In the genomic region with DNA sequence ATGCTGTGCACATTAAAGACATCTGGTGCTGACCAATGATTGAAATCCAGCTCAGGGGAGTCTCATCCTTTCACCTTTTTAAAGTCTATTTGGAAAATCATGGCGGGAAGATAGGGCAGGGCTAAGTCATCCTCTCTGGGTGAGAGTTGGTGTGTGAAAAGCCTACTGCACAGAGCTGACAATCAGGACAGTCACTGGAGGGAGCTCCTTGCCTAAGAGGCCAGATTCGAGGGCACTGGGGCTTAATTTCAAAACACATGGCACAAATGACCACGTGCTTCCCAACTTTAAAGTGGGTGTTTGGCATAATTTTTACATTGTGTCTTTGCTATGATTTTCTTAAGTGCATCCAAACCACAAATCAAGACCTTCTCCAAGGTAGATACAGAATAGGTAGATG, we compare ENCODE assay signal across 18 mouse cellular contexts.
DNase-seq lines count a peak whose midpoint lies in the region; ATAC-seq and TF ChIP-seq lines count a peak whose summit lies in the region.
"Had no signal": no experiment of that assay in that cellular context is flagged by ENCODE, and none has a peak within 500 bp of the region (broad histone marks: within the 10 kb centered on the region; RNA-seq: fewer than 3 reads in every experiment).

No protein-coding gene starts in this region.

- no peaks in the 10 kb centered on the region for H3K27me3 ChIP-seq in heart, embryonic 12.5 days (replicated peaks)
- H3K27me3 ChIP-seq in kidney, adult 2 months (replicated peaks; ENCODE audit: control insufficient read depth, insufficient read depth, low read length) = no peaks in the 10 kb centered on the region
- no peaks in the 10 kb centered on the region for H3K27me3 ChIP-seq in midbrain, embryonic 14.5 days (ENCODE audit: control insufficient read depth, insufficient read depth, low read length)
- H3K27me3 ChIP-seq in midbrain, embryonic 16.5 days (ENCODE audit: control insufficient read depth, insufficient read depth, low read depth, low read length) = no peaks in the 10 kb centered on the region
- no peaks in the 10 kb centered on the region for H3K27me3 ChIP-seq in stomach, postnatal 0 days (ENCODE audit: control insufficient read depth, insufficient read depth, low read length)
- H3K27me3 ChIP-seq: kidney, embryonic 15.5 days; midbrain, embryonic 13.5 days had no signal

- TF ChIP-seq CTCF in kidney, adult 2 months (conservative IDR thresholded peaks at IDR 0.05; ENCODE audit: insufficient read depth, insufficient read length, low read depth, low read length) = peak; percentile 31; the same call in 1 of the 2 replicates
- TF ChIP-seq CTCF in stomach, postnatal 0 days (IDR thresholded peaks at IDR 0.05; ENCODE audit: low read depth) = 0 out of 2 replicates have a peak, but pooled peaks have one; percentile 29

- no peak overlapping the region for H3K4me3 ChIP-seq in heart, embryonic 12.5 days
- H3K4me3 ChIP-seq in kidney, adult 2 months (ENCODE audit: insufficient read depth, low read depth, low read length) = no peak overlapping the region
- H3K4me3 ChIP-seq in midbrain, embryonic 14.5 days (replicated peaks; ENCODE audit: low read depth, low read length) = no peak overlapping the region
- H3K4me3 ChIP-seq in midbrain, embryonic 16.5 days (ENCODE audit: low read depth, low read length) = no peak overlapping the region
- H3K4me3 ChIP-seq in stomach, postnatal 0 days (ENCODE audit: low read depth, low read length) = no peak overlapping the region
- H3K4me3 ChIP-seq: erythroblast, embryonic 14.5 days; heart, embryonic 10.5 days; kidney, embryonic 15.5 days; left cerebral cortex, adult 2 months; midbrain, embryonic 13.5 days had no signal

- no peak overlapping the region for H3K27ac ChIP-seq in heart, embryonic 12.5 days (ENCODE audit: poor library complexity, severe bottlenecking)
- H3K27ac ChIP-seq in kidney, adult 2 months (ENCODE audit: insufficient read depth, low read depth, low read length) = no peak overlapping the region
- no peak overlapping the region for H3K27ac ChIP-seq in midbrain, embryonic 14.5 days (replicated peaks; ENCODE audit: low read depth, low read length)
- H3K27ac ChIP-seq in midbrain, embryonic 16.5 days (ENCODE audit: low read length) = no peak overlapping the region
- no peak overlapping the region for H3K27ac ChIP-seq in stomach, postnatal 0 days (replicated peaks)
- H3K27ac ChIP-seq: heart, embryonic 10.5 days; kidney, embryonic 15.5 days; left cerebral cortex, adult 2 months had no signal

- peaks cover 39% of the 10 kb centered on the region for H3K4me1 ChIP-seq in heart, embryonic 12.5 days (replicated peaks)
- no peaks in the 10 kb centered on the region; the same call in 1 of the 2 replicates for H3K4me1 ChIP-seq in kidney, adult 2 months (ENCODE audit: control insufficient read depth, insufficient read depth, low read length)
- peaks cover 19% of the 10 kb centered on the region for H3K4me1 ChIP-seq in midbrain, embryonic 14.5 days (ENCODE audit: control insufficient read depth, insufficient read depth, low read length)
- 0 out of 2 replicates have a peak, but pooled peaks cover 5% of the 10 kb centered on the region for H3K4me1 ChIP-seq in midbrain, embryonic 16.5 days (ENCODE audit: control insufficient read depth, insufficient read depth, low read length)
- H3K4me1 ChIP-seq in stomach, postnatal 0 days (replicated peaks; ENCODE audit: control insufficient read depth, insufficient read depth) = no peaks in the 10 kb centered on the region
- H3K4me1 ChIP-seq: kidney, embryonic 15.5 days had no signal

- no peak overlapping the region for H3K9ac ChIP-seq in heart, embryonic 12.5 days
- no peak overlapping the region for H3K9ac ChIP-seq in midbrain, embryonic 14.5 days (replicated peaks; ENCODE audit: low read length)
- H3K9ac ChIP-seq in midbrain, embryonic 16.5 days (ENCODE audit: low read depth, low read length) = no peak overlapping the region
- no peak overlapping the region for H3K9ac ChIP-seq in stomach, postnatal 0 days (ENCODE audit: low read length)
- H3K9ac ChIP-seq: kidney, embryonic 15.5 days; lung, embryonic 14.5 days; midbrain, embryonic 13.5 days had no signal

- no peaks in the 10 kb centered on the region for H3K9me3 ChIP-seq in heart, embryonic 12.5 days (replicated peaks)
- no peaks in the 10 kb centered on the region for H3K9me3 ChIP-seq in midbrain, embryonic 14.5 days (ENCODE audit: control insufficient read depth, low read length)
- no peaks in the 10 kb centered on the region for H3K9me3 ChIP-seq in midbrain, embryonic 16.5 days (replicated peaks; ENCODE audit: control insufficient read depth, low read length, poor library complexity, severe bottlenecking)
- no peaks in the 10 kb centered on the region for H3K9me3 ChIP-seq in stomach, postnatal 0 days (ENCODE audit: control insufficient read depth, low read length)
- H3K9me3 ChIP-seq: heart, embryonic 10.5 days; kidney, embryonic 15.5 days; midbrain, embryonic 13.5 days had no signal

- TF ChIP-seq EP300 in stomach, postnatal 0 days (optimal IDR thresholded peaks at IDR 0.05) = no peak

- 59% methylated on average over 3 of the region's 3 CpGs for WGBS in heart, embryonic 12.5 days
- 56% methylated on average over 3 of the region's 3 CpGs for WGBS in kidney, adult 2 months
- WGBS in midbrain, embryonic 14.5 days = 57% methylated on average over 3 of the region's 3 CpGs
- WGBS in midbrain, embryonic 16.5 days = 51% methylated on average over 3 of the region's 3 CpGs
- WGBS in stomach, postnatal 0 days = 58% methylated on average over 3 of the region's 3 CpGs

- ATAC-seq in heart, embryonic 12.5 days (ENCODE audit: insufficient number of reproducible peaks, low FRiP score) = no peak
- ATAC-seq in midbrain, embryonic 14.5 days (ENCODE audit: low FRiP score, low TSS enrichment) = 0 out of 2 replicates have a peak, but pooled peaks have one; percentile 26
- no peak for ATAC-seq in midbrain, embryonic 16.5 days
- no peak for ATAC-seq in stomach, postnatal 0 days (ENCODE audit: low FRiP score, low TSS enrichment)
- ATAC-seq: CD4-positive, CD25-positive, alpha-beta regulatory T cell, adult 4 months; midbrain, embryonic 13.5 days had no signal

- no peaks in the 10 kb centered on the region for H3K36me3 ChIP-seq in heart, embryonic 12.5 days
- no peaks in the 10 kb centered on the region; the same call in 1 of the 2 replicates for H3K36me3 ChIP-seq in kidney, adult 2 months (ENCODE audit: control insufficient read depth, insufficient read depth, low read length)
- no peaks in the 10 kb centered on the region for H3K36me3 ChIP-seq in midbrain, embryonic 14.5 days (ENCODE audit: control insufficient read depth, insufficient read depth, low read length)
- no peaks in the 10 kb centered on the region for H3K36me3 ChIP-seq in midbrain, embryonic 16.5 days (ENCODE audit: control insufficient read depth, insufficient read depth, low read length)
- no peaks in the 10 kb centered on the region for H3K36me3 ChIP-seq in stomach, postnatal 0 days (ENCODE audit: control insufficient read depth, insufficient read depth, low read length)
- H3K36me3 ChIP-seq: heart, embryonic 10.5 days; kidney, embryonic 15.5 days; midbrain, embryonic 13.5 days had no signal

- no peak for TF ChIP-seq POLR2A in kidney, adult 2 months (IDR thresholded peaks at IDR 0.05; ENCODE audit: low read depth, low read length)

- no peak overlapping the region for H3K4me2 ChIP-seq in heart, embryonic 12.5 days
- no peak overlapping the region for H3K4me2 ChIP-seq in midbrain, embryonic 14.5 days (ENCODE audit: low read length)
- H3K4me2 ChIP-seq in midbrain, embryonic 16.5 days (ENCODE audit: low read length) = no peak overlapping the region
- H3K4me2 ChIP-seq in stomach, postnatal 0 days (replicated peaks; ENCODE audit: low read depth) = no peak overlapping the region
- H3K4me2 ChIP-seq: kidney, embryonic 15.5 days; lung, embryonic 14.5 days; midbrain, embryonic 13.5 days had no signal

- DNase-seq in heart, adult 11 months = peak; percentile 84
- no peak for DNase-seq in kidney, adult 2 months
- no peak for DNase-seq in kidney, postnatal 4 days
- no peak for DNase-seq in midbrain, embryonic 14.5 days
- no peak for DNase-seq in stomach, postnatal 0 days (ENCODE audit: low spot score)
- DNase-seq in kidney, adult 11 months = no peak
- DNase-seq: gastrocnemius, postnatal 25 days; lung, embryonic 14.5 days; right cerebral cortex, adult 18-20 months; thymus, adult 2 months had no signal
